Mouse (Mus musculus) small intestine, adult 2 months (tissue): ENCODE results near the gene Lrmp.

Experiments used
- CTCF ChIP-seq: fragments of 200-500 bp; IDR thresholded peaks from 2 replicates; pipeline ENCODE4 v1.5.1; 2012; ENCODE audit warnings: low read depth, mild to moderate bottlenecking, control low read depth, inconsistent platforms, low read length, moderate library complexity, mixed read lengths; ENCODE audit not compliant: insufficient replicate concordance, insufficient read length; ENCODE audit errors: extremely low read depth
- POLR2A ChIP-seq: fragments of 200-500 bp; IDR thresholded peaks from 2 replicates; pipeline ENCODE4 v1.6.1; 2012; ENCODE audit warnings: low read depth, mild to moderate bottlenecking, control low read depth, inconsistent platforms, low read length, moderate library complexity

GRCm38 (mm10) chr6:145139776-145140475 lies 24.5 kb downstream of the Lrmp start:
- no peak for TF ChIP-seq POLR2A
- TF ChIP-seq CTCF, result no peak
